Mouse (Mus musculus) forebrain, embryonic 11.5 days (tissue): Measurements from ENCODE around the gene Slc3a2. TPM values are rescaled to one million over a fixed set of nuclear protein-coding genes. Genes with fewer than 3 reads are reported as not detected.

Experiments
- ATAC-seq: fragments of 200-750 bp; cut with Nextera tagmentation; replicated peaks from 2 replicates; pipeline ENCODE4 v1.8.0; 2017; ENCODE audit warnings: moderate TSS enrichment; ENCODE audit not compliant: low FRiP score
- DNase-seq: peaks from one replicate; pipeline ENCODE4 v3.0.0-alpha.2; 2017; ENCODE audit warnings: low spot score
- H3K27ac ChIP-seq: fragments of 300-500 bp; sonication (generic); 2 replicates; pipeline ENCODE4 v1.5.1; 2014; ENCODE audit warnings: low read depth, low read length
- H3K27me3 ChIP-seq: fragments of 300-500 bp; sonication (generic); 2 replicates; pipeline ENCODE4 v1.6.1; 2014; ENCODE audit warnings: mild to moderate bottlenecking, low read length, mixed read lengths; ENCODE audit not compliant: control insufficient read depth, insufficient read depth
- H3K36me3 ChIP-seq: fragments of 300-500 bp; sonication (generic); 2 replicates; pipeline ENCODE4 v1.6.1; 2014; ENCODE audit warnings: mild to moderate bottlenecking, low read length, moderate library complexity, mixed read lengths; ENCODE audit not compliant: control insufficient read depth, insufficient read depth
- H3K4me1 ChIP-seq: fragments of 300-500 bp; sonication (generic); replicated peaks from 2 replicates; pipeline ENCODE4 v1.6.1; 2014; ENCODE audit warnings: low read length, mixed read lengths; ENCODE audit not compliant: control insufficient read depth, insufficient read depth
- H3K4me2 ChIP-seq: fragments of 300-500 bp; sonication (generic); 2 replicates; pipeline ENCODE4 v1.6.1; 2014; ENCODE audit warnings: low read depth, mild to moderate bottlenecking, low read length, moderate library complexity, mixed read lengths; ENCODE audit not compliant: severe bottlenecking
- H3K4me3 ChIP-seq: fragments of 300-500 bp; sonication (generic); 2 replicates; pipeline ENCODE4 v1.5.1; 2014; ENCODE audit warnings: low read depth, low read length
- H3K9ac ChIP-seq: fragments of 300-500 bp; sonication (generic); 2 replicates; pipeline ENCODE4 v1.6.1; 2014; ENCODE audit warnings: low read length
- H3K9me3 ChIP-seq: fragments of 300-500 bp; sonication (generic); 2 replicates; pipeline ENCODE4 v1.6.1; 2016; ENCODE audit warnings: low read length, mixed read lengths; ENCODE audit not compliant: control insufficient read depth
- WGBS: fragments of 180-500 bp; shearing (Covaris S2); extraction: QIAGEN DNeasy Blood & Tissue Kit; methylation state at CpG from one replicate; pipeline ENCODE4 v1.1.7; 2014; 5-methylcytosine and 5-hydroxymethylcytosine counted together
- polyA plus RNA-seq: library from polyadenylated mRNA; unstranded; fragments of >200 nt; fragmentation: Nextera tagmentation; extraction: Ambion mirVana; gene quantifications from 2 replicates; pipeline ENCODE4 v1.2.1, GENCODE M21; 2014

Slc3a2 gene
- polyA plus RNA-seq, 1 experiment from 2014 or later: 132 TPM

DNA sequence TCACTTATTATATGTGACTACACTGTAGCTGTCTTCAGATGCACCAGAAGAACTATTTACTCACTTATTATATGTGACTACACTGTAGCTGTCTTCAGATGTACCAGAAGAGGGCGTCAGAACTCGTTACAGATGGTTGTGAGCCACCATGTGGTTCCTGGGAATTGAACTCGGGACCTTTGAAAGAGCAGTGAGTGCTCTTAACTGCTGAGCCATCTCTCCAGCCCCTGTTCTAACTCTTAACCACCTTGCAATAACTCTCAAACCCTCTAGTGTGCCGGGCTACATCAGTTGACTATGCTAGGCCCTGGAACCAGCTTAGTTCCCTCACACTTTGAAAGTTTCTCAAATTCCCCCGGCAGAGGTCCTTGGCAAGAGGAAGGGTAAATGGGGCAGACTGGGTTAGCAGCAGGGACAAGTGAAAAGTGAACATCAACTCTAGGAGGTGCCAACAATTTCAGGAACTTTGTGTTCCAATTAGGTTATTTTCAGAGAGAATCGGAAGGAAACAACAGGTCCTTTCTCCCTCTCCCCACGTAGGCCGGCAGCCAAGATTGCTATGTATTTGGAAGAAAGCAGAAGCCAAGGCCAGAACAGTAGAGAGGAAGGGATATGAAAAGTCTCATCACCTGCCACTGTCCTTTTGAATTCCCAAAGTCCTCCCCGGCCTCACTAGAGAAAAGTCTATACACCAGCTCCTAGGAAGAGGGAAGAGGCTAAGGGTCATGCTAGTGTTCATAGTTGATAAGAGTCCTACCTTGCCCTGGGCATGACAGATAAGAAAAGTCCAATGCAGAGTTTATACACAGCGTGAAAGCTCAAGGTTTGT is 8.3 kb downstream of the Slc3a2 start:
- no peaks in the 10 kb centered on the region for H3K27me3 ChIP-seq
- no peak overlapping the region for H3K4me3 ChIP-seq
- no peak overlapping the region for H3K27ac ChIP-seq
- no peak overlapping the region for H3K4me2 ChIP-seq
- no peaks in the 10 kb centered on the region; the same call in 1 of the 2 replicates for H3K36me3 ChIP-seq
- H3K9ac ChIP-seq: no peak overlapping the region
- no peak for DNase-seq
- H3K9me3 ChIP-seq: no peaks in the 10 kb centered on the region
- ATAC-seq: no peak
- WGBS: 77% methylated on average over 10 of the region's 10 CpGs
- peaks cover 2% of the 10 kb centered on the region; the same call in 1 of the 2 replicates for H3K4me1 ChIP-seq

GRCm38 (mm10) chr19:8713997-8714652 is 9.0 kb downstream of the Slc3a2 start:
- DNase-seq: no peak

GRCm38 (mm10) chr19:8713306-8713996 is 9.7 kb downstream of the Slc3a2 start:
- Histone ChIP-seq H3K27ac (peak overlapping the region; percentile 62), H3K4me3 (peak overlapping the region; percentile 89), H3K27me3 (no peaks in the 10 kb centered on the region), H3K4me2 (peak overlapping the region; percentile 59), H3K4me1 (peaks cover 2% of the 10 kb centered on the region; the same call in 1 of the 2 replicates), H3K9ac (peak overlapping the region; percentile 94), H3K9me3 (no peaks in the 10 kb centered on the region), H3K36me3 (peaks cover 10% of the 10 kb centered on the region)
- under 1% methylated on average over 51 of the region's 51 CpGs for WGBS
- ATAC-seq (peak; percentile 95), DNase-seq (peak; percentile 96)

More at GRCm38 (mm10) chr19:8713997-8714652, 9.0 kb downstream of the Slc3a2 start:
- H3K4me1 ChIP-seq: peaks cover 2% of the 10 kb centered on the region; the same call in 1 of the 2 replicates
- H3K4me2 ChIP-seq: peak overlapping the region; percentile 59
- H3K9ac ChIP-seq: peak overlapping the region; percentile 94
- no peaks in the 10 kb centered on the region for H3K27me3 ChIP-seq
- H3K27ac ChIP-seq: peak overlapping the region; percentile 62
- no peaks in the 10 kb centered on the region for H3K9me3 ChIP-seq
- H3K4me3 ChIP-seq: peak overlapping the region; percentile 89
- peak; percentile 14 for ATAC-seq
- WGBS: 7% methylated on average over 13 of the region's 13 CpGs
- peaks cover 5% of the 10 kb centered on the region for H3K36me3 ChIP-seq

DNA sequence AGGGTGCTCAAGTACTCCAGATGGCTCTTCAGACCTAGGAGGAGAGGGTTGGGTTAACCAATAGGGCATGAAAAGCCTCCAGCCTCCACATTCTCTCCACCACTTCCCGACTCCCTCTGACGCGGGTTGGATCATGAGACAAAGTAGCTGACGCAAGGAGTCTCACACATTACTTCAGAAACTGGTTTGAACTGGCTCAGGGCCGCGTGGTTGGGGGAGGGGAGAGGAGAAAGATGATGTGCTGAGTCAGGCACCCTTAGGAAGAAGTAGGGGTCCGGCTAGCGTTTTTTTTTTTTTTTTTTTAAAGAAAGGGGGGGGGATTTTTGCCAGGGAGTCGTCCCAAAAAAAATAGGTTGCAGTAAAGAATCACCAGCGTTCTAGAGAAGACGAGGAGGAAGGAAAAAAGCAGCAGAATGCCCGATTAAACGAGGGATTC is 10.3 kb downstream of the Slc3a2 start:
- Histone ChIP-seq H3K4me3 (peak overlapping the region; percentile 89), H3K9me3 (no peaks in the 10 kb centered on the region), H3K4me2 (peak overlapping the region; percentile 59), H3K27me3 (no peaks in the 10 kb centered on the region), H3K36me3 (peaks cover 16% of the 10 kb centered on the region), H3K4me1 (peaks cover 2% of the 10 kb centered on the region; the same call in 1 of the 2 replicates), H3K27ac (peak overlapping the region; percentile 62), H3K9ac (peak overlapping the region; percentile 94)
- under 1% methylated on average over 13 of the region's 13 CpGs for WGBS
- ATAC-seq (peak; percentile 80), DNase-seq (peak; percentile 88)

DNA sequence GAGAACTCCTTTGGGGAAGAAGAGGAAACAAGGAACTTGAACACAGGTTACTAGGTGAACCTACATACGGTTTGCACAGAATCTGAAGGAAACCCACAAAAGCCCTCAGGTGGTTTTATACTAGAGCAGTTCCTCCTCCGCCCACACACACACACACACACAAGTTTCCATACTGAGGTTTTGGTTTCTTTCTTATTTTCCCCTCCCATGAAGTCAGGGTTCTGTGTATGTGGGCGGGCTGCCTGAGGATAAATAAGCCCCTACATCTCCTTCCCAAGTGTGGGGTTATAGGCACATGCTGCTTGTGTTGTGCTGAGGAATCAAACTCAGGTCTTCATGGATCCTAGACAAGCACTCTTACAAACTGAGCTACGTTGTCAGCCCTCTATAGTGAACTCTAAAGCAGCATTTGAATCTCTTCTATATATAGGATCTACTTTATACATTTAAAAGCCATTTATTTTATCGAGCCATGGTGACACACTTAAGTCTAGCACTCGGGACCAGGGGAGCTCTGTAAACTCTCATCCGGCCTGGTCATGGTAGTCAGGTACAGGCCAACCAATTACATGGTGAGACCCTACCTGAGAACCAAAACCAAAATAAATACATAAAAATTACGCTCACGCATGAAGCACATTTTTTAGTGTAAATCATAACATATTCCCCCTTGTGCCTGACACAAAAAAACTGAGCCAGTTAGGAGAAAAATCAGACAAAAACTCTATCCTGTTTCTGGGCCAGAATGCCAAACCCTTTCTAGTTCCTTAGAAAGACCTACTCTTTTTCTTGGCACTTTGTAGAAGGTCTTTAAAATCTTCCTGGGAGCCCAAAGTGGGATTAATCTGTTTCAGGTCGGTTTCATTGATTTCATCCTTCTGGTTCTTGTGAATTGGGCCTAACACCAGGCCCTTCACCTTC is 11.0 kb downstream of the Slc3a2 start:
- H3K4me3 ChIP-seq: peak overlapping the region; percentile 89
- H3K4me1 ChIP-seq: peaks cover 2% of the 10 kb centered on the region; the same call in 1 of the 2 replicates
- peaks cover 18% of the 10 kb centered on the region for H3K36me3 ChIP-seq
- no peak for ATAC-seq
- WGBS: 71% methylated on average over 10 of the region's 10 CpGs
- no peaks in the 10 kb centered on the region for H3K9me3 ChIP-seq
- H3K4me2 ChIP-seq: peak overlapping the region; percentile 59
- peak overlapping the region; percentile 62; the same call in 1 of the 2 replicates for H3K27ac ChIP-seq
- no peak for DNase-seq
- peak overlapping the region; percentile 94 for H3K9ac ChIP-seq
- no peaks in the 10 kb centered on the region for H3K27me3 ChIP-seq

- no peaks in the 10 kb centered on the region for H3K9me3 ChIP-seq
- 87% methylated on average over 4 of the region's 4 CpGs for WGBS
- H3K27me3 ChIP-seq: no peaks in the 10 kb centered on the region
- peaks cover 2% of the 10 kb centered on the region; the same call in 1 of the 2 replicates for H3K4me1 ChIP-seq
- H3K4me3 ChIP-seq: peak overlapping the region; percentile 89
- DNase-seq: no peak
- H3K27ac ChIP-seq: no peak overlapping the region
- peak overlapping the region; percentile 59 for H3K4me2 ChIP-seq
- H3K36me3 ChIP-seq: peaks cover 18% of the 10 kb centered on the region
- no peak for ATAC-seq
- peak overlapping the region; percentile 94 for H3K9ac ChIP-seq
Observed at GRCm38 (mm10) chr19:8711506-8711905, 11.7 kb downstream of the Slc3a2 start.

DNA sequence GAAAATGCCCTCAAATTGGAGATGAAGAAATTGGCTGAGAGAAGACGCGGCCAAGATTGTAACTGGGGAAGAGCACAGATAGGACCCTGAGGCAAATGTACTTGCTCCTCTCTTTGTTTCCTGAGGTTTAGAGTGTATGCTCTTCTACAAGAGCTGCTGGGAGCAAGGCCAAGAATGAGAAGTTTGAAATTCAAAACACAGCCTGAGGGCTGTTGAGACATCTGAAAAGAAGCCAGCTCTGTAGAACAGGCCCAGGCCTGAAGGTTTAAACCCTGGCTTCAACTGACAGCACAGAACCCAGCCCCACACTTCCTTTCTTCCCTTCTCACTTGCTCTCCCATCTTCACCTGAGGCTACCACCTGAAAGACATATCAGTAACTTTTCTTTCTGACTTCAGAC is 13.1 kb downstream of the Slc3a2 start:
- WGBS: 97% methylated on average over 2 of the region's 2 CpGs

More for the DNA sequence above, 13.1 kb downstream of the Slc3a2 start:
- no peak overlapping the region for H3K4me3 ChIP-seq
- peaks cover 18% of the 10 kb centered on the region for H3K36me3 ChIP-seq
- no peaks in the 10 kb centered on the region for H3K27me3 ChIP-seq
- peaks cover 2% of the 10 kb centered on the region; the same call in 1 of the 2 replicates for H3K4me1 ChIP-seq
- no peak overlapping the region for H3K27ac ChIP-seq
- H3K9ac ChIP-seq: no peak overlapping the region
- H3K4me2 ChIP-seq: no peak overlapping the region
- H3K9me3 ChIP-seq: no peaks in the 10 kb centered on the region
- no peak for DNase-seq
- no peak for ATAC-seq
